Mouse (Mus musculus) embryonic fibroblast, embryonic 13.5 days (primary cell): ENCODE measurements at regions not wholly inside any gene's neighbourhood (a gene's known extent, or its start where the extent isn't known, plus 50 kb on each side); places are given as distances from the start of the nearest gene placed in this dataset.

Source experiments
- H3K27ac ChIP-seq: 2 replicates; pipeline ENCODE4 v1.5.1; 2012; ENCODE audit warnings: low read length, control low read depth, inconsistent platforms; ENCODE audit not compliant: insufficient read depth
- H3K4me1 ChIP-seq: 2 replicates; pipeline ENCODE4 v1.6.1; 2011; ENCODE audit warnings: low read length; ENCODE audit not compliant: control insufficient read depth, insufficient read depth
- H3K4me3 ChIP-seq: 2 replicates; pipeline ENCODE4 v1.5.1; 2011; ENCODE audit warnings: mild to moderate bottlenecking, control low read depth, low read length; ENCODE audit not compliant: insufficient read depth
- CTCF ChIP-seq: IDR thresholded peaks from 2 replicates; pipeline ENCODE4 v1.5.1; 2011; ENCODE audit warnings: mild to moderate bottlenecking, control low read depth, low read length, moderate library complexity, borderline replicate concordance; ENCODE audit not compliant: insufficient read depth
- POLR2A ChIP-seq: IDR thresholded peaks from 2 replicates; pipeline ENCODE4 v1.6.1; 2011; ENCODE audit warnings: low read depth, mild to moderate bottlenecking, control low read depth, low read length, moderate library complexity

DNA sequence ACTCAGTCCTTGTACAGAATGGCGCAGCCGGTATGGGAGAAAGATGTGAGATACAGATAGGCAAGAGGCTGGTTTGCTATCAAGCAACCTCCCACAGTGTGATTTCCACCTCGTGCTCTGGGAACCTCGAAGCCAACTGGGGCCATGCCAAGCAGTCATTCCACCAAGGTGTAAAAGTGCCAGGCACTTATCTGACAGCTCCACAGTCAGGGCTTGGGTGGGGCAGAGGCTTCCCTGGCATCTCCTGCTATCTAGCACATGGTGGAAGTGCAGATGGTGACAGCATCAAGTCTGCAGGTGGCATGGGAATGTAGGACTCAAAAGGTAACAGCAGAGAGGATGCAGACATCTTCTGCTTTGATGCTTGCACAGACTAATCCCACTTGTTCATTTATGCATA is 116.7 kb upstream of the Sh3bp4 start:
- TF ChIP-seq POLR2A (no peak), CTCF (no peak)
- H3K4me3 ChIP-seq = no peak overlapping the region
- H3K4me1 ChIP-seq = no peaks in the 10 kb centered on the region
- no peak overlapping the region for H3K27ac ChIP-seq

DNA sequence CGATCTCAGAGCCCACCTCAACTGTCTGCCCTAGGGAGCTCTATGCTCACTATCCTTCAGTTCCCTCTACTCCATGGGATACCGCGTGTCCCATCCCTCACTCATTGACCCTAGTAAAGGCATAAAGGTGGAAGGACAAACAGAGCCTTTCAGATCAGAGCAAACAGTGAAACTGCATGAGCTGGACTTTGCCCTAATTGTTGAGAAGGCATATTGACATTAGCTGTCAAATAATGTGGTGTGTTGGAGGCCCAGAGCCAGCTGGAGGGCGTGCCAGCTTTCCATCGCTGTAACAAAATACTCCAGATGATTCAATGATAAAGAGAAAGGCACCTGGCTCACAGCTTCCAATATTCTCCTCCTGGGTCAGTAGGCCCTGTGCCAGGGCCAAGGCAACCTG is 115.4 kb upstream of the Sh3bp4 start:
- no peaks in the 10 kb centered on the region for H3K4me1 ChIP-seq
- no peak overlapping the region for H3K4me3 ChIP-seq
- TF ChIP-seq POLR2A = no peak
- H3K27ac ChIP-seq = no peak overlapping the region

DNA sequence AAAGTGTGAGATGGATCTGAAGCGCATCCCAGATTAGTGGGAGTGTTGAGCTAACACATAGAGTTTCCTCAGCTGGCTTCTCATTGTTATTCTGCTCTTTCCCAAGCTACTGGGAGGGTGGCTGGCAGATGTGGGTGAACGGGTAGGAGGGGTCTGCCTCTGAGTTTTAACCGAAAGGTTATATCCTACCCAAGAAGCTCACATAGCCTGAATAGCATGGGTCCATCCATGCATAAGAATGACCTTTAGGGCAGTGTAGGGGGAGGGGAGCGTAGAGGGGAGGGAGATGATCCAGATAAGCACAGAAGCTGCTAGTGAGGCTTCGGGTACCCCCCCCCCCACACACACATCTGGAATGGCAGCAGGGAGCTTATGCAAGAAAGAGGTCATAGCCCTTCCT is 113.2 kb upstream of the Sh3bp4 start:
- Histone ChIP-seq H3K27ac (no peak overlapping the region), H3K4me1 (no peaks in the 10 kb centered on the region), H3K4me3 (no peak overlapping the region)
- TF ChIP-seq POLR2A = no peak

DNA sequence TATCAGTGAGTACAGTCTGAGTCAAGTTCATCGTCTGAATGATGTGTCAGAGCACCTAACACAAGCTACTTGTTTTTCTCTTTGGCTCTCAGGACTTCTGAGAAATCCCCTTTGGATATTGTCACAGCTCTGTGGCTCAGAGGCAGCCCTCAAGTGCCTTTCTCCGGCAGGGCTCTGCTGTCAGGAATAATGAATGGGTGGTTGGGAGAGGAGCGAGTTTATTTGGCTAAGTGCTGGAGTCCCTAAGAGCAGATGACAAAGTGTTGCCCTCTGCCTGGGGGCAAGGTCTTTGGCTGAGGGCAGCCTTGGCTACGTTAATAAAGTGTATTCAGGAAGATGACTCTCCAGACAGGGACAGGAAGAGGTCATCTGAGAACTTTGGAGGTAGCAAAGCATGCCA is 110.5 kb upstream of the Sh3bp4 start:
- TF ChIP-seq CTCF (no peak), POLR2A (no peak)
- Histone ChIP-seq H3K27ac (no peak overlapping the region), H3K4me3 (no peak overlapping the region), H3K4me1 (no peaks in the 10 kb centered on the region)

DNA sequence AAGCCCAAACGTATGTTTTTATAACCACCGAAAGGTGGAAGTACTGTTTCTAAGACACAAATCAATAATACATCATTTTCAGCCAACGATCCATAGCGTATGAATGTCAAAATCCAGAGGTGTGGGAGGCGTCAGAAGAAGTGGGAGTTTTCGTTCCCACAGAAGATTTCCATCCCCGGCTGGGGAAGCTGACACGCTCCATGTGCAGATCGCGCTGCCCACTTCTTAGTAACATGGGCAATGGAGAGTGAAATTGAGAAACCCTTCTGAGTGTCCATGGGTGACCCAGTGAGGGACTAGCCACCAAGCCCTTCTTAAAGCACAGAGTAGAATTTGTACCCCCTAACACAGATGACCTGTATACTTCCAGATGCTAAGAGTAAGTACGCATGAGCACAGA is 110.1 kb upstream of the Sh3bp4 start:
- H3K27ac ChIP-seq = no peak overlapping the region
- H3K4me3 ChIP-seq = no peak overlapping the region
- H3K4me1 ChIP-seq = no peaks in the 10 kb centered on the region
- TF ChIP-seq POLR2A (no peak), CTCF (no peak)

DNA sequence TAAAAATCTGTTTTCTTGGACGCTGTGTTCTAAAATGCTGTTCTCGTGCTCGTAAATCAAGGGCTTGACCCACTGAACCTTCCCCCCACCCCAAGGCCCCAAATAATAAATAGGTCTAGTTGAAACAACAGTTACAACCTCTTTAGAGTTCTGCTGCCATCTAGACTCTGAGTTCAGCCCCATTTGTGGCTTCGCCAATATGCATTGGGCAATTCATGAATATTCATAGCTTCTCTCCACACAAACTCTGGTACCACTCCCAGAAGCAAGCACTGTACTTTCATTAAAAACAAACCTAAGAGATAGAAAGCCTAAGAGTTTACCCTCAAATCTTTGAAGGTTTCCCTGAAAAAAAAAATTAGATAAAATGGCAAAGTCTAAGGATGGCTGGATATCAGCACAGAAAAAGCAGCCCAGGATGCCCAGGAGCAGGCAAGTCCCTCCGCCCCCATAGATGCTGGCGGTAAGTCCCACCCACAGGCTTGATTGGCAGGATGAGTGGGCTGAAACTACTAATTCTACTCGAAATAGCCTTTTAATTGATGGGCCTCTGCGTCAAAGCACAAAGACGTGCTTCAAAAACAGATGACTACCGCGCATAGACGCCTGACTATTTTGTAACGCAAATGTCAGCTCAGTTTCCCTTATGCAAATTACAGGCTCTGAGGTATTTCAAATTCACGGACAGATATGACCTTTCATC is 106.0 kb upstream of the Sh3bp4 start:
- TF ChIP-seq CTCF (no peak), POLR2A (no peak)
- Histone ChIP-seq H3K4me3 (no peak overlapping the region), H3K4me1 (no peaks in the 10 kb centered on the region), H3K27ac (no peak overlapping the region)

DNA sequence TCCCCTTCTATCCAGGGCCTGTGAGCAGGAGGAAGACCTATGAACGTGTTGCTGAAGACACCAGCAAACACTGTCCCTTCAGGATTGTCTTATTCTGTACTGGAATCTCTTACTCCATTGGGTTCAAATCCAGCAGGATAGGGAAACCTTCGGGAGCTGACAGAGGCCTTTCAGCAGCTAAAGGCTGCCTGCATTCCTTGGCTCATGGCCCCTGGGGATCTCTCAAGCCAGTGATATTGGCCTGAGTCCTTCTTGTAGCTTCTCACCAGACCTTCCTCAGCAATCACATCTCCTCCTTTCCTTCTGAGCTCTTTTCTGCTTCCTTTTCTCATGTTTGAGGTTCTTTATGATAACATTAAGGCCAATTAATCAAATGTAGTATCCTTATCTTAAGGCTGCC is 103.8 kb upstream of the Sh3bp4 start:
- no peak overlapping the region for H3K4me3 ChIP-seq
- no peak overlapping the region for H3K27ac ChIP-seq
- no peaks in the 10 kb centered on the region for H3K4me1 ChIP-seq
- TF ChIP-seq CTCF (no peak), POLR2A (no peak)

DNA sequence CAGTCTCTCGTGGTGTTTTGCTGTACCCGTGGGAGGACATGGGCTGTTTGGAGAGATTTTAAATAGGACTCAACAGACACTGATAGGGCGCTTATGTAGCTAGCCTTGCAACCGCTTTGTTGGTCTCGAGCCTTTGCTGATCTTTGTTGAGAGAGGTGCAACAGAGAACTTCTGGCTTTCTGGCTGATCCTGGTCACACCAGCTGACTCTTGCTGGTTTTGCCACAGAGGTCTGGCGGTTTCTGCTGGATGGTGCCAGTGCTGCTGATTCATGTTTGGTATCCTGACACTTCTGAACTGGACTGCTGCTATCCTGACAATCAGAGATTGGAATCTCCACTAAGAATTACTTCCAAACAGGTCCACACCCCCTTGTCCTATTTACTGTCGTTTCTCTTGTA is 102.1 kb upstream of the Sh3bp4 start:
- no peak overlapping the region for H3K27ac ChIP-seq
- no peaks in the 10 kb centered on the region for H3K4me1 ChIP-seq
- H3K4me3 ChIP-seq = no peak overlapping the region
- TF ChIP-seq CTCF = no peak
- TF ChIP-seq POLR2A = no peak

DNA sequence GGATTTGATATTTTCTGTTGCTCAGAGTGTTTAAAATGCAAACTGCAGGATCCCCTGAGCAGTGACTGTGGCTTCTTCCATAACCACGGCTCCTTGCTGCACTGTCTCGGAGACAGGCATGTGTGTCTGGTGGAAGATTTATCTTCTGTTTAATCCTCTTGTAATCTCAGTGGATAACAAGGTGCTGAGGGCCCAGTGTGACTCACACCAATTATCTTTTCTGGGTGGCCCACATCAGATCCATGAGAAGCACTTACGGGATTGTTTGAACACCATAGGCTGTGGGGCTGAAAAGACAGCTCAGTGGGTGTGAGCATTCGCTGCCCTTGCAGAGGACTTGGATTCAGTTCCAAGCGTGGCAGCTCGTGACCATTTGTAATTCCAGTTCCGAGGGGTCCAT is 101.2 kb upstream of the Sh3bp4 start:
- H3K4me1 ChIP-seq = no peaks in the 10 kb centered on the region
- no peak for TF ChIP-seq CTCF
- TF ChIP-seq POLR2A = no peak
- no peak overlapping the region for H3K4me3 ChIP-seq
- no peak overlapping the region for H3K27ac ChIP-seq

DNA sequence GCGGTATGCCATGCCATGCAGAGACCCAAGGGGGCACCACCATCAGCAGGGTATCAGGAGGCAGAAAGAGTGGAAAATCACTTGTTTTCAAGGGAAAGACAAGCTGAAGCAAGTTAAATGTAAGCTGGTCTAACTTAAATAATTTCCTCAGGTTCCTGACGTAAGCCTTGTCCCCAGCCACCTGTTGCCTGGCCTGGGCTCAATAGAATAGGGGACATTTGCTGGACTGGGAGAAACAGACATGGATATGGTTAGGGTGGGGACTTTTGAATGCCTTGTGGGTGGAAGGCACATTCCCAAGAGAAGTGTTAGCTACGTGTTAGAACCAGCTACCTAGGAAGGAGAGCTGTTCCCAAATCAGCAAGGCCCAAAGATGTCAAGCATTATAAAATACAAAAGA is 100.6 kb upstream of the Sh3bp4 start:
- no peak overlapping the region for H3K4me3 ChIP-seq
- H3K27ac ChIP-seq = no peak overlapping the region
- no peaks in the 10 kb centered on the region for H3K4me1 ChIP-seq
- TF ChIP-seq POLR2A (no peak), CTCF (no peak)

DNA sequence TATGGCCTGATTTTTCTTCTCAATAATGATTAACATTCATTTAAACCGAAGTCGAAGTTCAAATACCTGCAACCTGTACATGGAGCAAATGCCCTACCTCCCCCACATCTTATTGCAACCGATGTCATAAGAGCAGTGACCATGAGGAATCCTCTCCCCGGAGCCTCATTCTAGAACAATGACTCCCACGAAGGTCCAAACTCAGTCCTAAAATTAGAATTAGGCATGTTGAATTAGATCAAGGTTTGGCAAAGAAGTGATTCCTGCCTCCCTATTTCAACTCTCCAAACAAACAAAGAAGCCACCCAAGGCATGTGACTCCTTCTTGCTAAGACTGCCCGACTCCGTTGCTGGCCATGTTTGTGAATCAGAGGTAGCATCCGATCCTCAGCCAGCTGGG is 94.1 kb upstream of the Sh3bp4 start:
- Histone ChIP-seq H3K4me1 (no peaks in the 10 kb centered on the region), H3K4me3 (no peak overlapping the region), H3K27ac (no peak overlapping the region)
- no peak for TF ChIP-seq CTCF
